Mouse (Mus musculus) erythroblast, embryonic 14.5 days (primary cell): ENCODE data around the gene Adam11.

ENCODE experiments used
- GATA1 ChIP-seq: IDR thresholded peaks from 2 replicates; pipeline ENCODE4 v1.6.1; 2012; ENCODE audit warnings: low read length, inconsistent platforms, mixed read lengths
- TAL1 ChIP-seq: IDR thresholded peaks from 3 replicates; pipeline ENCODE4 v1.6.1; 2012; ENCODE audit warnings: low read length, inconsistent platforms, mixed read lengths

DNA sequence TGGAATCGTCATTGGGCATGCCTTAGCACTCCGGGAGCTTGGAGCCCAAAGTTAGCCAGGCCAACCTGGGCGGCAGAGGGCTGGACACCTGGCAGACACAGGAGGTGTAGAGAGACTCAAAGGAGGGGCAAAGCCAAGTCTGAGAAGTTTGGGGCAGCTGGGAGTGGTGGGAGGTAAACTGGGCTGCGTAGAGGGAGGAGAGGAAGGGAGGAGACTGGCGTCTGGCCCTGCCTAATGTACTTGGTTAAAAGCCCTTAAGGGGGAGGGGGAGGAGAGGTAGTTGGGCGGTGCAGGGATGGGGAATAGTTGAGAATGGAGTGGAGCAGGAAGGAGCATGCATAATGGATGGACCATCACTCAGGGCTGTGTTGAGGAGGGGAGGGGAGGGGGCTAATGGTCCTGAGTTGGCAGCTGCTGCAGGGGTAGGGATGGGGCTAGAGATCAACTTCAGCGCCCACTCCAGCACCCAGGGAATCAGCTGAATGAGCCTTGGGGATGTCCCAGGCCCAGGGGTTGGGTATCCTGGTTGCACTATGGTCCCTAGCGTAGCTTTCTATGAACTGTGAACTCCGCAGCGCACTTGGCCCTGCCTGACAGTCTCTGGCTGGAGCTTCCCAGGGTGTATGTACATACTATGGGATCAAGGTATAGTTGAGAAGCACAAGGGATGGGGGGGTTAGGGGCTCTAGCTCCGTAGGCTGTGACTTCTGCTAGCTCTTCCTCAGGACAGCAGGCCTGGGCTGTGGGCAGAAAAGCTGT is 1.9 kb downstream of the Adam11 start:
- TF ChIP-seq TAL1 (no peak), GATA1 (no peak)
